Mouse (Mus musculus): Measurements from ENCODE around the gene Nacc1. TPM values are rescaled to one million over a fixed set of nuclear protein-coding genes. Genes with fewer than 3 reads are reported as not detected.

The Nacc1 gene
- total and polyA plus RNA-seq, 2 experiments from 2014 or later, result 14.7 to 78.2 TPM

DNA sequence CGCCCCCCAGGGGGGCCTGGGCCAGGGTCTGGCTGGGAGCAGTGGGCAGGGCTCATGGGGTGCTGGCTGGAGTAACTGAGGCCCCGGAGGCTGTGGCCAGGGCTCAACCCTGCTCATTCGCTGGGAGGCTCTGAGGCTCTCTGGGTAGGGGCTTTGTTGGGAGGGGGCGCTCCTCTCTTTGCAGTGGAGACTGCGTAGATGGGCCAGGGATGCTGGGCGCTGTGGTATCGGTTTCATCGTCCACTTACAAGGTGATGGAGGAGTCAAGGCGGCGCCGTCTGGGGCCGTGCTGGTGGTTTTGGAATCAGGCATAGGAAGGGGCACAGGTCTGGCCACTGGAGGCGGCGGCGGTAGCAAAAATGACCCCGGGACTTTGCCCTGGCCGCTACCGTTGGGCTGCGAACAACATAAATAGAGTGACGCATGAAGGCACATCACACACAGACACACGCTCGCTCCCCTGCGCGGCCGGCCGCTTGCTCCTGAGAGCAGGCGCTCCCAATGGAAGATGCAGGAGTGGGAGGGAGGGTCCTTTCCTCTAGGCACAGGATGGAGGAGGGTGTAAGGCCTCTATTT lies 28.3 kb upstream of the Nacc1 start:
- no peak for TF ChIP-seq CTCF (IDR thresholded peaks at IDR 0.05; ENCODE audit: low read depth)
- WGBS, result 15% methylated on average over 27 of the region's 27 CpGs
- Histone ChIP-seq H3K4me3 (ENCODE audit: low read depth, low read length) (no peak overlapping the region), H3K4me1 (ENCODE audit: insufficient read depth) (peaks cover 5% of the 10 kb centered on the region), H3K4me2 (ENCODE audit: low read depth) (no peak overlapping the region; the same call in 1 of the 2 replicates), H3K27ac (ENCODE audit: low read depth, low read length) (peak overlapping the region; percentile 80), H3K36me3 (ENCODE audit: insufficient read depth) (peaks cover 48% of the 10 kb centered on the region), H3K27me3 (ENCODE audit: insufficient read depth, low read length) (no peaks in the 10 kb centered on the region), H3K9me3 (ENCODE audit: low read length) (no peaks in the 10 kb centered on the region), H3K9ac (peak overlapping the region; percentile 39; the same call in 1 of the 2 replicates)
- ATAC-seq (no peak), DNase-seq (peak; percentile 33)

DNA sequence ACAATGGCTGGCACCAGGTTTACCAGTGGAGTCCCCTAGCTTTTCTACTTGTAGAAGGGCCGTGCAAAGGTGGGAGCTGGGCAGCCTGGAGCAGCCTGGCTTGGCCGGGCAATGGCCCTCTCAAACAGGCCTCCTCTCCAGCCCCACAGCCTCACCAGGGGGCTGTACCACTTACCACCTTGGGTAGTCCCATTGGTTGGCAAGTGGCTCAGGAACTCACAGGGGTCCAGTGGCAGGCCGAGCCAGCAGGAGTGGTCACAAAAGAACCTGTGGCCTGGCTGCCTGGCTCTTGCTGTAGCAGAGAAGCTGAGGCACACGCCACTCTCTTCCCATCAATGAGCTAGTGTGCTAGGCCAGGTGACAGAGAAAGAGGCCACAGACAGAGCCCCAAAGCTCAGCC lies 26.5 kb upstream of the Nacc1 start:
- peaks cover 30% of the 10 kb centered on the region for H3K36me3 ChIP-seq (ENCODE audit: insufficient read depth)
- TF ChIP-seq CTCF (IDR thresholded peaks at IDR 0.05; ENCODE audit: low read depth), result no peak

DNA sequence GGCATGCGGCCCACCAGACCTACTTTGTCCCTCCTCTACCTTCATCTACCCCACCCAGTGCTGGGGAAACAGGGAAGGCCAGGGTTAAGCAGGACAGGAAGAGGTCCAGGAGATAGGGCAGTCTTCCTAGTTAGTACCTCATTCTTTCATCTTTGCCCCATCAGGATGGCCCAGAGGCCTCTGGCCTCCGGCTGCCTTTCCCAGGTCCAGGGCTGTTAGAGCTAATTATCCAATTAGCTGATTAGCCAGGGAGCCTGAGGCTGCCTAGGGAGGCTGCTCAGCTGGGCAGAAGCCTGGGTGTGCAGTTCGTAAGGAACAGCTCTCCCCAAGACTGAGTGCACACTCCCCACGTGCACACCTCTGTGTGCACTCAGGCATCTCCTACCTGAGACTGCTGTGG lies 25.7 kb upstream of the Nacc1 start:
- ATAC-seq, result no peak
- H3K4me1 ChIP-seq (ENCODE audit: insufficient read depth), result peaks cover 9% of the 10 kb centered on the region

More for the DNA sequence above, 26.5 kb upstream of the Nacc1 start:
- Histone ChIP-seq H3K27me3 (ENCODE audit: insufficient read depth, low read length) (no peaks in the 10 kb centered on the region), H3K27ac (ENCODE audit: low read depth, low read length) (peak overlapping the region; percentile 77), H3K4me2 (ENCODE audit: low read depth) (no peak overlapping the region), H3K4me1 (ENCODE audit: insufficient read depth) (peaks cover 5% of the 10 kb centered on the region), H3K9me3 (ENCODE audit: low read length) (no peaks in the 10 kb centered on the region), H3K9ac (peak overlapping the region; percentile 22; the same call in 1 of the 2 replicates), H3K4me3 (ENCODE audit: low read depth, low read length) (no peak overlapping the region)
- WGBS, result 36% methylated on average over 4 of the region's 4 CpGs
- ATAC-seq, result no peak
- peak; percentile 20 for DNase-seq

DNA sequence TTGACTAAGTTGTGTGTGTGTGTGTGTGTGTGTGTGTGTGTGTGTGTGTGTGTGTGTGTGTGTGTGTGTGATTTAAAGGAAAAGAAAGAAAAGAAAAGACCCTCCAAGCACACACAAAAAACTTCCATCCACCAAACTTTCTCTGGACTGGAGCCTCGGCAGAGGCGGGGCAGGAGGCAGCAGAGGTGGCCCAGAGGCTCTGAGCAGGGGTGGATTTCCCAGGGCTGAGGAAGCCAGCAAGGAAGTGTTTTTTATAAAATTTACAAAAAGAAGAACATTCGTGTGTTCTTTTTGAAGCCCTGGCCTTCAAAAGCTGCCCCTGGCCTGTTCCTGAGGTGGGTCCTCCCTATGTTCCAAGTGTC lies 25.1 kb upstream of the Nacc1 start:
- DNase-seq (no peak), ATAC-seq (no peak)
- Histone ChIP-seq H3K9me3 (ENCODE audit: low read length) (no peaks in the 10 kb centered on the region), H3K9ac (no peak overlapping the region), H3K27me3 (ENCODE audit: insufficient read depth, low read length) (0 out of 2 replicates have a peak, but pooled peaks cover 3% of the 10 kb centered on the region), H3K36me3 (ENCODE audit: insufficient read depth) (peaks cover 31% of the 10 kb centered on the region), H3K4me2 (ENCODE audit: low read depth) (no peak overlapping the region), H3K27ac (ENCODE audit: low read depth, low read length) (peak overlapping the region; percentile 77), H3K4me1 (ENCODE audit: insufficient read depth) (peaks cover 14% of the 10 kb centered on the region), H3K4me3 (ENCODE audit: low read depth, low read length) (no peak overlapping the region)
- WGBS, result 8% methylated on average over 3 of the region's 3 CpGs
- no peak for TF ChIP-seq CTCF (IDR thresholded peaks at IDR 0.05; ENCODE audit: low read depth)

More for the DNA sequence above, 25.7 kb upstream of the Nacc1 start:
- WGBS, result 32% methylated on average over 4 of the region's 4 CpGs
- Histone ChIP-seq H3K4me2 (ENCODE audit: low read depth) (no peak overlapping the region), H3K36me3 (ENCODE audit: insufficient read depth) (peaks cover 27% of the 10 kb centered on the region), H3K4me3 (ENCODE audit: low read depth, low read length) (no peak overlapping the region), H3K9me3 (ENCODE audit: low read length) (no peaks in the 10 kb centered on the region), H3K27ac (ENCODE audit: low read depth, low read length) (peak overlapping the region; percentile 77), H3K27me3 (ENCODE audit: insufficient read depth, low read length) (no peaks in the 10 kb centered on the region), H3K9ac (peak overlapping the region; percentile 22; the same call in 1 of the 2 replicates)
- peak; percentile 38 for DNase-seq
- no peak for TF ChIP-seq CTCF (IDR thresholded peaks at IDR 0.05; ENCODE audit: low read depth)

DNA sequence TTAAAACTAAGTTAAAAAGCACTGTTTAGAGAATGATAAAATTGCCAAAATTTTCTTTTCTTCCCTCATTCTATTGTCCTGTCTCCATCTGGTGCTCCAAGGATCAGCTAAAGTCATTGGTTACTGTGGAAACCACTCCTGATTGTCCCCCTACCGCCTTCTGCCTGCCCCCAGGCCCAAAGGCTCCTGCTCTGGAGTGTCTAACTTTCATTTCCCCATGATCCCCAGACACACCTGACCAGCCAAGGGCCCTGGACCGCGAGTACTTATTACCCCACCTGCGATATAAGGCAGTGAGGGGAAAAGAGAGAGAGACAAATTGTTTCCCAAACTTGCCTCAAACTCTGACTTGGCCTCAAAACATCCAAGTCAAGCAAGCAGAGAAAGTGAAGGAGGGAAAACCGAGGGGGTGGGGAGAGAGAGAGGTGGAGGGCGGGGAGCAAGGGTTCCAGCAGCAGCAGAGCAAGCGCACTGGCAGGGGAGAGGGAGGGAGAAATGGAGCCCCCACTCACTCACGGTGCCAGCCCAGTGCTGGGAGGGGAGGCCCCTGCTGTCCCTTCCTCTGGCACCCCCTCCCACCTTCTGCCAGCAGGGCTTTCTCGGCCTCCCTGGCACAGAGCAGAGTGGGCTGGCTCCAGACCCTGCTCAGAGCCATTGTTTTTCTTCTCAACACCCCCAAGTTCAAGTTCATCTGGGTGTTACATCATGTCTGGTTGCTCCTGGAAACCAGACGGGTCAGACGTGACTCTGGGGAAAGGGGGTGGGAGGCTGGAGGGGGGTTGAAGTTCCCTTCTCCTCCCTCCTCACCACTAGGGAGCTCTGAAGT lies 24.5 kb upstream of the Nacc1 start:
- H3K27me3 ChIP-seq (ENCODE audit: insufficient read depth, low read length), result 0 out of 2 replicates have a peak, but pooled peaks cover 8% of the 10 kb centered on the region
- peaks cover 30% of the 10 kb centered on the region for H3K36me3 ChIP-seq (ENCODE audit: insufficient read depth)
- no peak overlapping the region for H3K4me3 ChIP-seq (ENCODE audit: low read depth, low read length)
- ATAC-seq (peak; percentile 76), DNase-seq (peak; percentile 83)
- no peak; the same call in 1 of the 2 replicates for TF ChIP-seq CTCF (IDR thresholded peaks at IDR 0.05; ENCODE audit: low read depth)
- 10% methylated on average over 11 of the region's 11 CpGs for WGBS
- peak overlapping the region; percentile 77 for H3K27ac ChIP-seq (ENCODE audit: low read depth, low read length)
- peaks cover 17% of the 10 kb centered on the region for H3K4me1 ChIP-seq (ENCODE audit: insufficient read depth)
- H3K9ac ChIP-seq, result no peak overlapping the region; the same call in 1 of the 2 replicates
- H3K4me2 ChIP-seq (ENCODE audit: low read depth), result no peak overlapping the region
- no peaks in the 10 kb centered on the region for H3K9me3 ChIP-seq (ENCODE audit: low read length)

DNA sequence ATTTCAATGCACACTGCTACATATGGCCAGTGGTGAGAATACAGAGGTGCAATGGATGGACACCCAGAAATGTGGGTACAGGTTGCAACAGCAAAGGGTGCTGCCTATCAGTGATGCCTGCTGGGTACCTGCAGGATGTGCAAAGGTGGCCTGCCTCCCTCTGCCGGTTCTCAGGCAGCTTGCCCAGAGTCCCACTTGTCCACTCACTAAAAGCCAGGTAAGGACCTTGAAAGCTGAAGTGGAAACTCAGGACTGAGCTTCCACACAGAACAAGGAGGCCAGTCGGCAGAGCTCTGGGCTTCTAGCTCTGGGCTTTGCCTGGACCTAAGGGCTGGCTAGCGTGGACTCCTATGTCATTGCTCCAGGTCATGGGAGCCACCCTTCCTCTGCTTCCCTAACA lies 23.6 kb upstream of the Nacc1 start:
- WGBS, result 28% methylated on average over 3 of the region's 3 CpGs
- Histone ChIP-seq H3K27me3 (ENCODE audit: insufficient read depth, low read length) (0 out of 2 replicates have a peak, but pooled peaks cover 8% of the 10 kb centered on the region), H3K9ac (no peak overlapping the region), H3K4me1 (ENCODE audit: insufficient read depth) (peaks cover 17% of the 10 kb centered on the region), H3K4me3 (ENCODE audit: low read depth, low read length) (no peak overlapping the region), H3K9me3 (ENCODE audit: low read length) (no peaks in the 10 kb centered on the region), H3K4me2 (ENCODE audit: low read depth) (no peak overlapping the region), H3K36me3 (ENCODE audit: insufficient read depth) (peaks cover 24% of the 10 kb centered on the region), H3K27ac (ENCODE audit: low read depth, low read length) (peak overlapping the region; percentile 77)
- no peak for TF ChIP-seq CTCF (IDR thresholded peaks at IDR 0.05; ENCODE audit: low read depth)
- DNase-seq (no peak), ATAC-seq (no peak)

DNA sequence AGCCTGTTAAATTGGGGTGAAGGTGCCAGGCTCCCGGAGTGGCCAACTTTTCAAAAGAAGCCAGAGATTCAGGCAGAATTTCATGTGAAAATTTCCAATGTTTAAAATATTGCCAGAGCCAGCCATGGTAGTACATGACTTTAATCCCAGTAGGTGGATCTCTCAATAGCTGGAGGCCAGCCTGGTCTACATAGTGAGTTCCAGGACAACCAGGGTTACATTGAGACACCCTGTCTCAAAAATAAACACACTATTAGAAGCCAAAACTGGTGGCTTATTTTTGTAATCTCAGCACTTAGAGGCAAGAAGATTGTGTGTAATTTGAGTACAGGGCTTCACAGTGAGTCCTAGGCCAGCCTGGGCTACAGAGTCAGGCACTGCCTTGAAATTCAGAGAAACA lies 22.3 kb upstream of the Nacc1 start:
- Histone ChIP-seq H3K9ac (0 out of 2 replicates have a peak overlapping the region, but pooled peaks have one; percentile 25), H3K27ac (ENCODE audit: low read depth, low read length) (peak overlapping the region; percentile 90), H3K4me3 (ENCODE audit: low read depth, low read length) (no peak overlapping the region), H3K36me3 (ENCODE audit: insufficient read depth) (peaks cover 24% of the 10 kb centered on the region), H3K4me1 (ENCODE audit: insufficient read depth) (peaks cover 20% of the 10 kb centered on the region), H3K9me3 (ENCODE audit: low read length) (no peaks in the 10 kb centered on the region), H3K27me3 (ENCODE audit: insufficient read depth, low read length) (0 out of 2 replicates have a peak, but pooled peaks cover 8% of the 10 kb centered on the region), H3K4me2 (ENCODE audit: low read depth) (no peak overlapping the region)
- DNase-seq (no peak), ATAC-seq (no peak)
- TF ChIP-seq CTCF (IDR thresholded peaks at IDR 0.05; ENCODE audit: low read depth), result no peak
- WGBS, result 83% methylated on average over 1 of the region's 1 CpGs

Measured in forebrain, postnatal 0 days (tissue).